Mouse (Mus musculus) myocyte (in vitro differentiated cells): Measurements from ENCODE around the gene Dennd1c.
"Not testable (repeated sequence)": the region's sequence is repeated elsewhere in the genome, so short reads cannot be mapped to it uniquely, and the experiment has no call there.

Experiments used
- CEBPB ChIP-seq: IDR thresholded peaks from 2 replicates; pipeline ENCODE4 v1.6.1; 2011; ENCODE audit warnings: mild to moderate bottlenecking, moderate library complexity; ENCODE audit not compliant: poor library complexity, insufficient read depth, severe bottlenecking
- E2F4 ChIP-seq: IDR thresholded peaks from one replicate; pipeline ENCODE4 v1.6.1; 2011; ENCODE audit warnings: mild to moderate bottlenecking, control low read depth, moderate library complexity; ENCODE audit not compliant: insufficient read depth
- MAX ChIP-seq: IDR thresholded peaks from one replicate; pipeline ENCODE4 v1.6.1; 2011; ENCODE audit warnings: low read depth, mild to moderate bottlenecking, control low read depth
- MYOD1 ChIP-seq, 3 experiments: IDR thresholded peaks; one replicate each; pipeline ENCODE4 v1.6.1; 2011; ENCODE audit warnings: control low read depth in 2 of 3, low read depth in 2 of 3, mild to moderate bottlenecking in 2 of 3, moderate library complexity in 1 of 3; ENCODE audit not compliant: insufficient read length in 2 of 3, control insufficient read depth in 1 of 3
- MYOG ChIP-seq, 3 experiments: IDR thresholded peaks; one replicate each; pipeline ENCODE4 v1.6.1; 2011; ENCODE audit warnings: control low read depth in 2 of 3, low read depth in 2 of 3, mild to moderate bottlenecking in 2 of 3; ENCODE audit not compliant: insufficient read length in 2 of 3, control insufficient read depth in 1 of 3, insufficient read depth in 1 of 3
- POLR2A ChIP-seq: IDR thresholded peaks from one replicate; pipeline ENCODE4 v1.6.1; 2011; ENCODE audit warnings: low read depth, mild to moderate bottlenecking, control low read depth, moderate library complexity; ENCODE audit not compliant: insufficient read length
- POLR2AphosphoS2 ChIP-seq: IDR thresholded peaks from one replicate; pipeline ENCODE4 v1.6.1; 2011; ENCODE audit warnings: low read depth, control low read depth; ENCODE audit not compliant: insufficient read length
- REST ChIP-seq: IDR thresholded peaks from one replicate; pipeline ENCODE4 v1.6.1; 2011; ENCODE audit warnings: mild to moderate bottlenecking, control low read depth, moderate library complexity; ENCODE audit not compliant: insufficient read depth, insufficient read length
- SRF ChIP-seq: IDR thresholded peaks from one replicate; pipeline ENCODE4 v1.6.1; 2011; ENCODE audit warnings: low read depth; ENCODE audit not compliant: control insufficient read depth, insufficient read length
- TCF12 ChIP-seq: IDR thresholded peaks from one replicate; pipeline ENCODE4 v1.6.1; 2011; ENCODE audit warnings: mild to moderate bottlenecking, control low read depth; ENCODE audit not compliant: poor library complexity, insufficient read depth, severe bottlenecking
- USF1 ChIP-seq: IDR thresholded peaks from one replicate; pipeline ENCODE4 v1.6.1; 2011; ENCODE audit warnings: low read depth, mild to moderate bottlenecking, control low read depth, moderate library complexity

GRCm38 (mm10) chr17:57051679-57052078 lies 26.6 kb downstream of the Dennd1c start:
- not testable (repeated sequence) for TF ChIP-seq MAX; TCF12; E2F4; POLR2A; SRF; POLR2AphosphoS2; USF1; CEBPB; REST; MYOG (IDR thresholded peaks at IDR 0.05; ENCODE audit: control insufficient read depth in 1 of 3, insufficient read depth in 1 of 3, insufficient read length in 2 of 3, low read depth in 2 of 3); MYOD1 (IDR thresholded peaks at IDR 0.05; ENCODE audit: control insufficient read depth in 1 of 3, insufficient read length in 2 of 3, low read depth in 2 of 3)
